Mouse (Mus musculus) myocyte (in vitro differentiated cells): ENCODE measurements around the gene Golga7b. TPM values are rescaled to one million over a fixed set of nuclear protein-coding genes. Genes with fewer than 3 reads are reported as not detected.

Experiments used
- H3K27me3 ChIP-seq: one replicate; pipeline ENCODE4 v1.6.1; 2011; ENCODE audit not compliant: control insufficient read depth, insufficient read depth, insufficient read length
- H3K36me3 ChIP-seq: one replicate; pipeline ENCODE4 v1.6.1; 2011; ENCODE audit not compliant: control insufficient read depth, insufficient read depth
- H3K4me2 ChIP-seq: one replicate; pipeline ENCODE4 v1.6.1; 2011; ENCODE audit warnings: low read depth, control low read depth
- H3K4me3 ChIP-seq: one replicate; pipeline ENCODE4 v1.5.1; 2011; ENCODE audit warnings: mild to moderate bottlenecking, control low read depth, moderate library complexity
- H3K79me2 ChIP-seq: one replicate; pipeline ENCODE4 v1.6.1; 2011; ENCODE audit not compliant: control insufficient read depth, insufficient read depth
- H3ac ChIP-seq: one replicate; pipeline ENCODE4 v1.6.1; 2011; ENCODE audit not compliant: control insufficient read depth, insufficient read length
- CEBPB ChIP-seq: IDR thresholded peaks from 2 replicates; pipeline ENCODE4 v1.6.1; 2011; ENCODE audit warnings: mild to moderate bottlenecking, moderate library complexity; ENCODE audit not compliant: poor library complexity, insufficient read depth, severe bottlenecking
- E2F4 ChIP-seq: IDR thresholded peaks from one replicate; pipeline ENCODE4 v1.6.1; 2011; ENCODE audit warnings: mild to moderate bottlenecking, control low read depth, moderate library complexity; ENCODE audit not compliant: insufficient read depth
- MAX ChIP-seq: IDR thresholded peaks from one replicate; pipeline ENCODE4 v1.6.1; 2011; ENCODE audit warnings: low read depth, mild to moderate bottlenecking, control low read depth
- MYOD1 ChIP-seq, 3 experiments: IDR thresholded peaks; one replicate each; pipeline ENCODE4 v1.6.1; 2011; ENCODE audit warnings: control low read depth in 2 of 3, low read depth in 2 of 3, mild to moderate bottlenecking in 2 of 3, moderate library complexity in 1 of 3; ENCODE audit not compliant: insufficient read length in 2 of 3, control insufficient read depth in 1 of 3
- MYOG ChIP-seq, 3 experiments: IDR thresholded peaks; one replicate each; pipeline ENCODE4 v1.6.1; 2011; ENCODE audit warnings: control low read depth in 2 of 3, low read depth in 2 of 3, mild to moderate bottlenecking in 2 of 3; ENCODE audit not compliant: insufficient read length in 2 of 3, control insufficient read depth in 1 of 3, insufficient read depth in 1 of 3
- POLR2A ChIP-seq: IDR thresholded peaks from one replicate; pipeline ENCODE4 v1.6.1; 2011; ENCODE audit warnings: low read depth, mild to moderate bottlenecking, control low read depth, moderate library complexity; ENCODE audit not compliant: insufficient read length
- POLR2AphosphoS2 ChIP-seq: IDR thresholded peaks from one replicate; pipeline ENCODE4 v1.6.1; 2011; ENCODE audit warnings: low read depth, control low read depth; ENCODE audit not compliant: insufficient read length
- REST ChIP-seq: IDR thresholded peaks from one replicate; pipeline ENCODE4 v1.6.1; 2011; ENCODE audit warnings: mild to moderate bottlenecking, control low read depth, moderate library complexity; ENCODE audit not compliant: insufficient read depth, insufficient read length
- SRF ChIP-seq: IDR thresholded peaks from one replicate; pipeline ENCODE4 v1.6.1; 2011; ENCODE audit warnings: low read depth; ENCODE audit not compliant: control insufficient read depth, insufficient read length
- TCF12 ChIP-seq: IDR thresholded peaks from one replicate; pipeline ENCODE4 v1.6.1; 2011; ENCODE audit warnings: mild to moderate bottlenecking, control low read depth; ENCODE audit not compliant: poor library complexity, insufficient read depth, severe bottlenecking
- TCF3 ChIP-seq: IDR thresholded peaks from one replicate; pipeline ENCODE4 v1.6.1; 2011; ENCODE audit warnings: low read depth, control low read depth; ENCODE audit not compliant: insufficient read length
- USF1 ChIP-seq: IDR thresholded peaks from one replicate; pipeline ENCODE4 v1.6.1; 2011; ENCODE audit warnings: low read depth, mild to moderate bottlenecking, control low read depth, moderate library complexity
- polyA plus RNA-seq: library from polyadenylated mRNA; unstranded; fragments of >200 nt; fragmentation: generic; extraction: Trizol; gene quantifications from one replicate; pipeline ENCODE4 v1.2.1, GENCODE M21; 2012; ENCODE audit warnings: missing spikeins

Gene Golga7b
- polyA plus RNA-seq, 1 experiment, result 0.06 TPM

DNA sequence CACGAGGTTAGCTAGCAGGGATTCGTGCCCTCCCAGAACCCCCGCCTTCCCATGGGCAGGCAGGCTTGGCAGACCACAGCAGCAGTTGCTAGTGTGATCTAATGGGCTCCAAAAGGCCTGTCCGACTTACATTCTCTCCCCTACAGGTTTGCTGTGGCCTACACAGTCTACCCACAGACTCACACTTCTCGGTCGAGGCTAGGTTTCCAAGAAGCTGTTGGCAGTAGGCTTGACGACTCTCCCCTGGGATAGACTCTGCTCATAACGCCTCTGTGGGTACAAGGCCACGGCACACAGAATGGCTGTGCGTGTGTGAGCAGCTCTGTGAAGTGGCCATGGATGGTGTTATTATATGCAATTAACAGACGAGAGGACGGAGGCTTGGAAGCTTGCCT, 9.9 kb downstream of the Golga7b start:
- Histone ChIP-seq H3ac (no peak overlapping the region), H3K79me2 (no peaks in the 10 kb centered on the region), H3K27me3 (peaks cover 9% of the 10 kb centered on the region), H3K4me2 (no peak overlapping the region), H3K36me3 (no peaks in the 10 kb centered on the region), H3K4me3 (no peak overlapping the region)
- TF ChIP-seq MAX (no peak), USF1 (no peak), E2F4 (no peak), POLR2AphosphoS2 (no peak), MYOG (IDR thresholded peaks at IDR 0.05; ENCODE audit: control insufficient read depth in 1 of 3, insufficient read depth in 1 of 3, insufficient read length in 2 of 3, low read depth in 2 of 3) (no peak), SRF (no peak), TCF3 (no peak), REST (no peak), CEBPB (no peak), TCF12 (no peak), MYOD1 (IDR thresholded peaks at IDR 0.05; ENCODE audit: control insufficient read depth in 1 of 3, insufficient read length in 2 of 3, low read depth in 2 of 3) (no peak), POLR2A (no peak)

DNA sequence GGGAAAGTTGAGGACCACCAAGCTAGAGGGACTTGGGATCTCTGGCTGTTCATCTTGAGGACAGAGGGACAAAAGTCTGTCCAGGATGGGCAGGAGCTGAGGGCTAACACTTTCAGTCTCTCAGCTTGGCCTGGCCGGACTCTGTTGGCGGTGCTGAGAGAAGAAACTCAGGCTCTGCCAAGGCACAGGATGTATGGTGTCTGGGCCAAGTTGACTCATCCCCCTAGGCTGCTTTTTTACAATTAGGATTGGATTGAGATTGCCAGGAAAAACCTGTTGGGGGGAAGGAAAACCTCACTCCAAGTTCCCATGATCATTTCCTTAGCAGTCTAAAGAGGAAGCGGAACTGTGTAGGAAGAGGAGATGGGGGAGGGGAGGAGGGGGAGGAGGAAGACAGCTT, 10.7 kb downstream of the Golga7b start:
- TF ChIP-seq MYOD1 (IDR thresholded peaks at IDR 0.05; ENCODE audit: control insufficient read depth in 1 of 3, insufficient read length in 2 of 3, low read depth in 2 of 3) (no peak), TCF12 (no peak), MYOG (IDR thresholded peaks at IDR 0.05; ENCODE audit: control insufficient read depth in 1 of 3, insufficient read depth in 1 of 3, insufficient read length in 2 of 3, low read depth in 2 of 3) (no peak), SRF (no peak), CEBPB (no peak), MAX (no peak), E2F4 (no peak), REST (no peak), USF1 (no peak)
- Histone ChIP-seq H3K79me2 (no peaks in the 10 kb centered on the region), H3K27me3 (peaks cover 9% of the 10 kb centered on the region), H3K4me2 (peak overlapping the region; percentile 53), H3K4me3 (no peak overlapping the region), H3K36me3 (no peaks in the 10 kb centered on the region), H3ac (no peak overlapping the region)

DNA sequence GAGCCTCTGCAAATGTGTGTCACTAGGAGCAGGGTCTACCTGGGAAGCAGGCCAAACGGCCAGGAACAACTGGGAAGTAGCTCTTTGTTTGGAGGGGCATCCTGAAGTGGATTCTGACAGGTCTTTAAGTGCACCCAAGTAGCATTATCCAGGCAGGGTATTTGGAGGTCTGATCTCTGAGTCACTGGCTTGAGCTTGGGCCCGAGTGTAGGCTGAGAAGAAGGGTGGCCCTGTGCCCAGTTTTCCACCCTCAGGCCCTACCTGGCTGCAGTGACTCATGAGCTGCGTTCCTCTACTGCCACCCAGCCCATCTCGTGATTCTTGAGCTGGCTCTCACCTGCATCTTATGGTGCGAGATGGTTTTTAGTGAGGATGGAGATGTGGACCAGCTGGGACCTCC, 11.2 kb downstream of the Golga7b start:
- Histone ChIP-seq H3K36me3 (no peaks in the 10 kb centered on the region), H3ac (no peak overlapping the region), H3K27me3 (peaks cover 4% of the 10 kb centered on the region), H3K79me2 (no peaks in the 10 kb centered on the region), H3K4me2 (peak overlapping the region; percentile 53), H3K4me3 (no peak overlapping the region)
- TF ChIP-seq MYOG (IDR thresholded peaks at IDR 0.05; ENCODE audit: control insufficient read depth in 1 of 3, insufficient read depth in 1 of 3, insufficient read length in 2 of 3, low read depth in 2 of 3), result no peak
- TF ChIP-seq MYOD1 (IDR thresholded peaks at IDR 0.05; ENCODE audit: control insufficient read depth in 1 of 3, insufficient read length in 2 of 3, low read depth in 2 of 3), result no peak
- no peak for TF ChIP-seq USF1
- TF ChIP-seq E2F4, result no peak
- TF ChIP-seq REST, result no peak

DNA sequence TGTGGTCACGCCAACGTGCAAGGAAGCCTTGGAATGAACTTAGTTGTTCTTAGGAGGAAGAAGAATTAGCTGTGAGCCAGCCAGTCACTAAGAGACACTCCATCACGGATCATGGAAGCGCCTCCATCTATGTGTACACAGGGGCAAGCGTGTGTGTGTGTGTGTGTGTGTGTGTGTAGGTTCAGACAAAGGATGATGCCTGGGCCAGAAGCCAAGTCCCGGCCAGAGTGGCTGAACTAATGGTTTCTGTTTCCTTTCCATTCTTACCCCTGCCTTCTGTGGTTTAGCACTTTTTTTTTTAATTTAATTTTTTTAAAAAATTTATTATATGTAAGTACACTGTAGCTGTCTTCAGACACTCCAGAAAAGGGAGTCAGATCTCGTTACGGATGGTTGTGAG, 13.1 kb downstream of the Golga7b start:
- Histone ChIP-seq H3K4me3 (no peak overlapping the region), H3ac (no peak overlapping the region)
- no peak for TF ChIP-seq USF1
- no peak for TF ChIP-seq TCF3
- TF ChIP-seq REST, result no peak
- TF ChIP-seq POLR2A, result no peak
- TF ChIP-seq E2F4, result no peak
- no peak for TF ChIP-seq MYOD1 (IDR thresholded peaks at IDR 0.05; ENCODE audit: control insufficient read depth in 1 of 3, insufficient read length in 2 of 3, low read depth in 2 of 3)
- TF ChIP-seq MAX, result no peak
- no peak for TF ChIP-seq TCF12
- TF ChIP-seq POLR2AphosphoS2, result no peak
- TF ChIP-seq SRF, result no peak
- no peak for TF ChIP-seq MYOG (IDR thresholded peaks at IDR 0.05; ENCODE audit: control insufficient read depth in 1 of 3, insufficient read depth in 1 of 3, insufficient read length in 2 of 3, low read depth in 2 of 3)
- TF ChIP-seq CEBPB, result no peak

DNA sequence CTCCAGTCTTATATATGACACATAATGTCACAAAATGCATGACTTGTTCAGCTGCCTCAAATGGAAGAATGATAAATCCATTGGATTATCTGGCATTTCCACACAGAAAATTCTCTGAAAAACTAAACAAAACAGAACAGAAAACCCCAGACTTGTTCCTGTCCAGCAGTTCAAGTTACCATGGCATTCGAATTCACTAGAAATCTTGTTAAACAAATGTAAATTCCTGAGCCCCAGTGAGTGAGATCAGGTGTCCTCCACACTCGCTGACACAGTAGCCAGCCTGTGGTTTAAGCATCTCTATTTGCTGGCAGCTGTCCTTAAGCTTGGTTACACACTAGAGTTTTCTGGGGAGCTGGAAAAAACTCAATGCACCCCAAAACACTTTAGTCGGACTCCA, 16.1 kb downstream of the Golga7b start:
- Histone ChIP-seq H3K79me2 (no peaks in the 10 kb centered on the region), H3K4me2 (no peak overlapping the region), H3K36me3 (no peaks in the 10 kb centered on the region), H3ac (no peak overlapping the region), H3K4me3 (no peak overlapping the region), H3K27me3 (no peaks in the 10 kb centered on the region)
- TF ChIP-seq MYOD1 (IDR thresholded peaks at IDR 0.05; ENCODE audit: control insufficient read depth in 1 of 3, insufficient read length in 2 of 3, low read depth in 2 of 3), result no peak
- TF ChIP-seq TCF3, result no peak
- no peak for TF ChIP-seq CEBPB
- no peak for TF ChIP-seq MYOG (IDR thresholded peaks at IDR 0.05; ENCODE audit: control insufficient read depth in 1 of 3, insufficient read depth in 1 of 3, insufficient read length in 2 of 3, low read depth in 2 of 3)

More for the DNA sequence above, 13.1 kb downstream of the Golga7b start:
- no peak overlapping the region for H3K4me2 ChIP-seq
- H3K79me2 ChIP-seq, result no peaks in the 10 kb centered on the region
- no peaks in the 10 kb centered on the region for H3K36me3 ChIP-seq
- no peaks in the 10 kb centered on the region for H3K27me3 ChIP-seq
